Mouse (Mus musculus) limb, embryonic 15.5 days (tissue): Measurements from ENCODE around the gene Rab8b. TPM values are rescaled to one million over a fixed set of nuclear protein-coding genes. Genes with fewer than 3 reads are reported as not detected.
"Not testable (repeated sequence)": the region's sequence is repeated elsewhere in the genome, so short reads cannot be mapped to it uniquely, and the experiment has no call there.

Experiments
- ATAC-seq: fragments of 200-750 bp; cut with Nextera tagmentation; 2 replicates; pipeline ENCODE4 v1.8.0; 2017; ENCODE audit warnings: low read depth, moderate TSS enrichment; ENCODE audit not compliant: insufficient number of reproducible peaks, low FRiP score, low TSS enrichment
- H3K27ac ChIP-seq: fragments of 300-500 bp; sonication (generic); 2 replicates; pipeline ENCODE4 v1.5.1; 2015; ENCODE audit warnings: moderate library complexity, mild to moderate bottlenecking, inconsistent platforms
- H3K27me3 ChIP-seq: fragments of 300-500 bp; sonication (generic); 2 replicates; pipeline ENCODE4 v1.6.1; 2015; ENCODE audit warnings: inconsistent platforms
- H3K36me3 ChIP-seq: fragments of 300-500 bp; sonication (generic); 2 replicates; pipeline ENCODE4 v1.6.1; 2015; ENCODE audit warnings: inconsistent platforms
- H3K4me1 ChIP-seq: fragments of 300-500 bp; sonication (generic); 2 replicates; pipeline ENCODE4 v1.6.1; 2015; ENCODE audit warnings: inconsistent platforms
- H3K4me2 ChIP-seq: fragments of 300-500 bp; sonication (generic); 2 replicates; pipeline ENCODE4 v1.6.1; 2015; ENCODE audit warnings: mild to moderate bottlenecking, inconsistent platforms
- H3K4me3 ChIP-seq: fragments of 300-500 bp; sonication (generic); 2 replicates; pipeline ENCODE4 v1.5.1; 2015; ENCODE audit warnings: mild to moderate bottlenecking, inconsistent platforms
- H3K9ac ChIP-seq: fragments of 300-500 bp; sonication (generic); 2 replicates; pipeline ENCODE4 v1.6.1; 2015; ENCODE audit warnings: inconsistent platforms
- H3K9me3 ChIP-seq: fragments of 300-500 bp; sonication (generic); 2 replicates; pipeline ENCODE4 v1.6.1; 2016; ENCODE audit warnings: inconsistent platforms
- WGBS: fragments of 180-500 bp; shearing (Covaris S2); methylation state at CpG from one replicate; pipeline ENCODE4 v1.1.7; 2015; 5-methylcytosine and 5-hydroxymethylcytosine counted together
- polyA plus RNA-seq: library from polyadenylated mRNA; unstranded; fragments of >200 nt; fragmentation: Nextera tagmentation; extraction: Ambion mirVana; gene quantifications from 2 replicates; pipeline ENCODE4 v1.2.1, GENCODE M21; 2015

Rab8b gene
- polyA plus RNA-seq, 1 experiment from 2014 or later = 27.3 TPM

- no peaks in the 10 kb centered on the region for H3K27me3 ChIP-seq
- no peaks in the 10 kb centered on the region for H3K36me3 ChIP-seq
- no peaks in the 10 kb centered on the region for H3K4me1 ChIP-seq
- ATAC-seq = no peak
- H3K9me3 ChIP-seq = no peaks in the 10 kb centered on the region
- no peak overlapping the region for H3K27ac ChIP-seq
- WGBS = 61% methylated on average over 6 of the region's 6 CpGs
- H3K4me3 ChIP-seq = no peak overlapping the region
- H3K4me2 ChIP-seq = no peak overlapping the region
- H3K9ac ChIP-seq = no peak overlapping the region
Measured at GRCm38 (mm10) chr9:66897851-66898250, 21.6 kb downstream of the Rab8b start.

- no peak for ATAC-seq
- no peaks in the 10 kb centered on the region for H3K36me3 ChIP-seq
- no peaks in the 10 kb centered on the region for H3K9me3 ChIP-seq
- no peaks in the 10 kb centered on the region for H3K27me3 ChIP-seq
- H3K4me3 ChIP-seq = no peak overlapping the region
- H3K9ac ChIP-seq = no peak overlapping the region
- WGBS = 62% methylated on average over 6 of the region's 6 CpGs
- H3K4me2 ChIP-seq = no peak overlapping the region
- H3K4me1 ChIP-seq = no peaks in the 10 kb centered on the region
- H3K27ac ChIP-seq = no peak overlapping the region
Measured at GRCm38 (mm10) chr9:66896951-66897350, 22.5 kb downstream of the Rab8b start.

GRCm38 (mm10) chr9:66895995-66896394 lies 23.5 kb downstream of the Rab8b start:
- no peaks in the 10 kb centered on the region for H3K36me3 ChIP-seq
- no peak overlapping the region for H3K4me3 ChIP-seq
- H3K27me3 ChIP-seq = no peaks in the 10 kb centered on the region
- no peaks in the 10 kb centered on the region for H3K4me1 ChIP-seq
- WGBS = 66% methylated on average over 5 of the region's 5 CpGs
- ATAC-seq = no peak
- H3K9ac ChIP-seq = no peak overlapping the region
- no peaks in the 10 kb centered on the region for H3K9me3 ChIP-seq
- no peak overlapping the region for H3K27ac ChIP-seq
- no peak overlapping the region for H3K4me2 ChIP-seq

- Histone ChIP-seq H3K4me1 (no peaks in the 10 kb centered on the region), H3K9ac (no peak overlapping the region), H3K27me3 (no peaks in the 10 kb centered on the region), H3K9me3 (no peaks in the 10 kb centered on the region), H3K27ac (no peak overlapping the region), H3K4me2 (no peak overlapping the region), H3K36me3 (no peaks in the 10 kb centered on the region), H3K4me3 (no peak overlapping the region)
- WGBS = 82% methylated on average over 10 of the region's 10 CpGs
- ATAC-seq = no peak
Measured at GRCm38 (mm10) chr9:66895035-66895779, 24.3 kb downstream of the Rab8b start.

GRCm38 (mm10) chr9:66894421-66894820 lies 25.1 kb downstream of the Rab8b start:
- no peak overlapping the region for H3K9ac ChIP-seq
- no peak overlapping the region for H3K4me3 ChIP-seq
- no peak overlapping the region for H3K4me2 ChIP-seq
- H3K27me3 ChIP-seq = no peaks in the 10 kb centered on the region
- no peaks in the 10 kb centered on the region for H3K4me1 ChIP-seq
- no peaks in the 10 kb centered on the region for H3K9me3 ChIP-seq
- ATAC-seq = no peak
- no peak overlapping the region for H3K27ac ChIP-seq
- H3K36me3 ChIP-seq = no peaks in the 10 kb centered on the region
- 87% methylated on average over 1 of the region's 1 CpGs for WGBS

GRCm38 (mm10) chr9:66892456-66892855 lies 27.0 kb downstream of the Rab8b start:
- H3K4me2 ChIP-seq, H3K27ac ChIP-seq, H3K4me1 ChIP-seq, ATAC-seq, H3K4me3 ChIP-seq, H3K9ac ChIP-seq, H3K9me3 ChIP-seq, H3K36me3 ChIP-seq, H3K27me3 ChIP-seq: not testable (repeated sequence)
- 95% methylated on average over 4 of the region's 4 CpGs for WGBS

- H3K27ac ChIP-seq = no peak overlapping the region
- no peak overlapping the region for H3K4me3 ChIP-seq
- no peak overlapping the region for H3K9ac ChIP-seq
- H3K36me3 ChIP-seq = no peaks in the 10 kb centered on the region
- no peaks in the 10 kb centered on the region for H3K9me3 ChIP-seq
- H3K27me3 ChIP-seq = no peaks in the 10 kb centered on the region
- no peak overlapping the region for H3K4me2 ChIP-seq
- H3K4me1 ChIP-seq = peaks cover 6% of the 10 kb centered on the region; the same call in 1 of the 2 replicates
- no peak for ATAC-seq
- WGBS = 50% methylated on average over 6 of the region's 6 CpGs
Measured at GRCm38 (mm10) chr9:66887960-66888610, 31.4 kb downstream of the Rab8b start.

- peaks cover 6% of the 10 kb centered on the region; the same call in 1 of the 2 replicates for H3K4me1 ChIP-seq
- no peak overlapping the region for H3K9ac ChIP-seq
- 48% methylated on average over 8 of the region's 8 CpGs for WGBS
- no peak overlapping the region for H3K4me2 ChIP-seq
- no peak overlapping the region for H3K27ac ChIP-seq
- no peak overlapping the region for H3K4me3 ChIP-seq
- H3K36me3 ChIP-seq = no peaks in the 10 kb centered on the region
- ATAC-seq = no peak
- no peaks in the 10 kb centered on the region for H3K9me3 ChIP-seq
- H3K27me3 ChIP-seq = no peaks in the 10 kb centered on the region
Measured at GRCm38 (mm10) chr9:66887301-66887902, 32.1 kb downstream of the Rab8b start.

GRCm38 (mm10) chr9:66886818-66887217 lies 32.7 kb downstream of the Rab8b start:
- Histone ChIP-seq H3K4me2 (no peak overlapping the region), H3K4me3 (no peak overlapping the region), H3K27me3 (no peaks in the 10 kb centered on the region), H3K9me3 (no peaks in the 10 kb centered on the region), H3K27ac (no peak overlapping the region), H3K9ac (no peak overlapping the region), H3K36me3 (no peaks in the 10 kb centered on the region), H3K4me1 (peaks cover 6% of the 10 kb centered on the region; the same call in 1 of the 2 replicates)
- 89% methylated on average over 6 of the region's 6 CpGs for WGBS
- no peak for ATAC-seq

- H3K4me1 ChIP-seq = peaks cover 6% of the 10 kb centered on the region; the same call in 1 of the 2 replicates
- no peak overlapping the region for H3K4me2 ChIP-seq
- no peak overlapping the region for H3K4me3 ChIP-seq
- H3K27ac ChIP-seq = no peak overlapping the region
- WGBS = 43% methylated on average over 3 of the region's 3 CpGs
- H3K9ac ChIP-seq = no peak overlapping the region
- no peak for ATAC-seq
- H3K27me3 ChIP-seq = no peaks in the 10 kb centered on the region
- H3K36me3 ChIP-seq = no peaks in the 10 kb centered on the region
- H3K9me3 ChIP-seq = no peaks in the 10 kb centered on the region
Measured at GRCm38 (mm10) chr9:66886366-66886765, 33.1 kb downstream of the Rab8b start.

GRCm38 (mm10) chr9:66884609-66885008 lies 34.9 kb downstream of the Rab8b start:
- Histone ChIP-seq H3K4me3 (no peak overlapping the region), H3K27me3 (no peaks in the 10 kb centered on the region), H3K27ac (no peak overlapping the region), H3K9me3 (no peaks in the 10 kb centered on the region), H3K9ac (no peak overlapping the region), H3K36me3 (no peaks in the 10 kb centered on the region), H3K4me2 (no peak overlapping the region), H3K4me1 (peaks cover 6% of the 10 kb centered on the region; the same call in 1 of the 2 replicates)
- no peak for ATAC-seq
- 81% methylated on average over 2 of the region's 2 CpGs for WGBS

GRCm38 (mm10) chr9:66883500-66883899 lies 36.0 kb downstream of the Rab8b start:
- Histone ChIP-seq H3K4me1 (peaks cover 6% of the 10 kb centered on the region; the same call in 1 of the 2 replicates), H3K36me3 (no peaks in the 10 kb centered on the region), H3K27me3 (no peaks in the 10 kb centered on the region), H3K27ac (no peak overlapping the region), H3K4me2 (no peak overlapping the region), H3K9ac (no peak overlapping the region), H3K4me3 (no peak overlapping the region), H3K9me3 (no peaks in the 10 kb centered on the region)
- ATAC-seq = no peak
- 83% methylated on average over 5 of the region's 5 CpGs for whole genome bisulfite sequencing
